In the genomic region with DNA sequence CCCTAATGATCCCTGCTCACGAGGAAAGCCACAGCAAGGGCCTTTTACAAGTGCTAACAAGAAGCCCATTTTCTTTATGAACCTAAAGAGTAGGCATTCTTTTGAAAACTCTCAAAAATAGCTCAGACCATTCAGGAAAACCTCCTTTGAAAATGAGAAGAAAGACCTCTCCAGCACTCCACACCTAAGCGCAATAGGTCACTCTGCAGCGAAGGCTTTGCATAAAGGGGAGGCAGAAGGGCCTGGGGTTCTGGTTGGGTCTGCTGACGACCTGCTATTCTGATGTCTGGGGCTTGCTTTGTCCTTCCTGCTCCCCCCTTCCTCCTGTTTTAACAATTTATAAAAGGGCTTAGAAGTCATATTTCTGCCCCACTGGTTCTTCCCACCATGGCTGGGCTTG, we compare ENCODE assay signal across 26 mouse cellular contexts.
"Had no signal": no experiment of that assay in that cellular context is flagged by ENCODE, and none has a peak within 500 bp of the region (broad histone marks: within the 10 kb centered on the region; RNA-seq: fewer than 3 reads in every experiment).

No protein-coding gene starts in this region.

- DNase-seq: gastrocnemius, adult 2 months; gastrocnemius, postnatal 10 days; gastrocnemius, postnatal 25 days; heart, adult 18-20 months; heart, postnatal 10 days; heart, postnatal 4 days; kidney, adult 18-20 months; kidney, adult 8-10 months; kidney, postnatal 10 days; kidney, postnatal 25 days; kidney, postnatal 4 days; liver; liver, embryonic 13.5 days had no signal

- ATAC-seq: inflammation-experienced regulatory T-cells, adult 6 months; intestine, embryonic 15.5 days; intestine, postnatal 0 days had no signal

- H3K9ac ChIP-seq: heart, embryonic 12.5 days; hindbrain, embryonic 12.5 days; hindbrain, embryonic 14.5 days; intestine, embryonic 15.5 days; limb, embryonic 12.5 days; liver, embryonic 13.5 days had no signal

- H3K27me3 ChIP-seq: heart, embryonic 12.5 days; hindbrain, embryonic 12.5 days; intestine, embryonic 15.5 days; limb, embryonic 12.5 days; liver, embryonic 13.5 days had no signal

- H3K9me3 ChIP-seq: heart, embryonic 10.5 days; heart, embryonic 12.5 days; hindbrain, embryonic 10.5 days; intestine, embryonic 15.5 days; limb, embryonic 10.5 days; limb, embryonic 12.5 days; liver, embryonic 13.5 days had no signal

- H3K4me3 ChIP-seq: gastrocnemius, adult 2 months; heart, embryonic 10.5 days; heart, embryonic 12.5 days; hindbrain, embryonic 10.5 days; hindbrain, embryonic 12.5 days; intestine, embryonic 15.5 days; layer of hippocampus, adult 2 months; left cerebral cortex, adult 2 months; limb, embryonic 10.5 days; limb, embryonic 12.5 days; liver, embryonic 13.5 days had no signal

- H3K4me2 ChIP-seq: hindbrain, embryonic 12.5 days; hindbrain, embryonic 14.5 days; intestine, embryonic 15.5 days; limb, embryonic 12.5 days; liver, embryonic 11.5 days; liver, embryonic 13.5 days had no signal

- H3K27ac ChIP-seq: gastrocnemius, adult 2 months; hindbrain, embryonic 10.5 days; hindbrain, embryonic 12.5 days; hindbrain, embryonic 14.5 days; intestine, embryonic 15.5 days; layer of hippocampus, adult 2 months; left cerebral cortex, adult 2 months; limb, embryonic 10.5 days; limb, embryonic 12.5 days; liver, embryonic 13.5 days had no signal
